Mouse (Mus musculus) kidney, embryonic 15.5 days (tissue): ENCODE results near the gene Ugt1a10. TPM values are rescaled to one million over a fixed set of nuclear protein-coding genes. Genes with fewer than 3 reads are reported as not detected.

Experiments used
- ATAC-seq: fragments of 200-750 bp; cut with Nextera tagmentation; replicated peaks from 2 replicates; pipeline ENCODE4 v1.8.0; 2017; ENCODE audit warnings: moderate TSS enrichment; ENCODE audit not compliant: low FRiP score
- H3K27ac ChIP-seq: fragments of 300-500 bp; sonication (generic); 2 replicates; pipeline ENCODE4 v1.5.1; 2015; ENCODE audit warnings: mild to moderate bottlenecking, inconsistent platforms
- H3K27me3 ChIP-seq: fragments of 300-500 bp; sonication (generic); 2 replicates; pipeline ENCODE4 v1.6.1; 2015; ENCODE audit warnings: inconsistent platforms
- H3K36me3 ChIP-seq: fragments of 300-500 bp; sonication (generic); 2 replicates; pipeline ENCODE4 v1.6.1; 2015; ENCODE audit warnings: inconsistent platforms
- H3K4me1 ChIP-seq: fragments of 300-500 bp; sonication (generic); 2 replicates; pipeline ENCODE4 v1.6.1; 2015; ENCODE audit warnings: inconsistent platforms
- H3K4me2 ChIP-seq: fragments of 300-500 bp; sonication (generic); 2 replicates; pipeline ENCODE4 v1.6.1; 2015; ENCODE audit warnings: moderate library complexity, mild to moderate bottlenecking, inconsistent platforms
- H3K4me3 ChIP-seq: fragments of 300-500 bp; sonication (generic); replicated peaks from 2 replicates; pipeline ENCODE4 v1.5.1; 2015; ENCODE audit warnings: mild to moderate bottlenecking, inconsistent platforms
- H3K9ac ChIP-seq: fragments of 300-500 bp; sonication (generic); 2 replicates; pipeline ENCODE4 v1.6.1; 2015; ENCODE audit warnings: mild to moderate bottlenecking, inconsistent platforms
- H3K9me3 ChIP-seq: fragments of 300-500 bp; sonication (generic); replicated peaks from 2 replicates; pipeline ENCODE4 v1.6.1; 2016; ENCODE audit warnings: inconsistent platforms
- WGBS: fragments of 180-500 bp; shearing (Covaris S2); methylation state at CpG from one replicate; pipeline ENCODE4 v1.1.7; 2015; ENCODE audit warnings: mixed read lengths; 5-methylcytosine and 5-hydroxymethylcytosine counted together
- microRNA-seq: library from miRNA; unstranded; fragments of <30 nt; microRNA quantifications from one replicate; pipeline ENCODE4, GENCODE M21; 2016
- polyA plus RNA-seq: library from polyadenylated mRNA; unstranded; fragments of >200 nt; fragmentation: Nextera tagmentation; extraction: Ambion mirVana; gene quantifications from 2 replicates; pipeline ENCODE4 v1.2.1, GENCODE M21; 2015

The Ugt1a10 gene
- polyA plus RNA-seq, 1 experiment from 2014 or later: 17.5 TPM

GRCm38 (mm10) chr1:88263778-88264177 is 208.6 kb downstream of the Ugt1a10 start:
- no peak overlapping the region for H3K9ac ChIP-seq
- WGBS: 91% methylated on average over 5 of the region's 5 CpGs
- H3K4me1 ChIP-seq: peaks cover 20% of the 10 kb centered on the region
- H3K4me2 ChIP-seq: no peak overlapping the region
- no peaks in the 10 kb centered on the region for H3K27me3 ChIP-seq
- ATAC-seq: no peak
- H3K27ac ChIP-seq: no peak overlapping the region
- peaks cover 92% of the 10 kb centered on the region for H3K36me3 ChIP-seq
- no peaks in the 10 kb centered on the region for H3K9me3 ChIP-seq
- H3K4me3 ChIP-seq: no peak overlapping the region

- H3K36me3 ChIP-seq: peaks cover 98% of the 10 kb centered on the region
- peaks cover 16% of the 10 kb centered on the region for H3K4me1 ChIP-seq
- no peak for ATAC-seq
- no peak overlapping the region for H3K4me3 ChIP-seq
- WGBS: 85% methylated on average over 7 of the region's 7 CpGs
- no peak overlapping the region for H3K9ac ChIP-seq
- H3K27me3 ChIP-seq: no peaks in the 10 kb centered on the region
- H3K27ac ChIP-seq: no peak overlapping the region
- H3K4me2 ChIP-seq: no peak overlapping the region
- no peaks in the 10 kb centered on the region for H3K9me3 ChIP-seq
These were observed 209.2 kb downstream of the Ugt1a10 start for GRCm38 (mm10) chr1:88264237-88264868.

DNA sequence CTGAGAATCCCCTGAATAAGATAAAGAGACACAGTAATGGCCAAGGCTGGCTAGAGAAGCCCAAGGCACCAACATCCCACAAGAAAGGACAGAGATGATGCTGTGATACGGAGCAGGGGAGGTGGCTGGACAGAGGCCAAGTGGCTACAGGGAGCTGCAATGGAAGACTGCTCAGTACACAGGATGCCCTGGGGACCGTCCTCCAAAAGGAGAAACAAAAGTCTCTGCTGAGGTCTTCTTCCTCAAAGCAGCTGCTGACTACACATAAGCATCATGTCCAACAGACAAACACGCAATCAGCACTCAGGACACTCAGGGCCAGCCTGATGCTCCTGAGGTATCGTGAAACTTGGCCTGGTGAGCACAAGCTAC is 209.7 kb downstream of the Ugt1a10 start:
- Histone ChIP-seq H3K36me3 (peaks cover 100% of the 10 kb centered on the region), H3K4me3 (no peak overlapping the region), H3K4me2 (no peak overlapping the region), H3K9ac (no peak overlapping the region), H3K4me1 (peaks cover 11% of the 10 kb centered on the region), H3K27me3 (no peaks in the 10 kb centered on the region), H3K27ac (no peak overlapping the region), H3K9me3 (no peaks in the 10 kb centered on the region)
- 75% methylated on average over 4 of the region's 4 CpGs for WGBS
- ATAC-seq: no peak

DNA sequence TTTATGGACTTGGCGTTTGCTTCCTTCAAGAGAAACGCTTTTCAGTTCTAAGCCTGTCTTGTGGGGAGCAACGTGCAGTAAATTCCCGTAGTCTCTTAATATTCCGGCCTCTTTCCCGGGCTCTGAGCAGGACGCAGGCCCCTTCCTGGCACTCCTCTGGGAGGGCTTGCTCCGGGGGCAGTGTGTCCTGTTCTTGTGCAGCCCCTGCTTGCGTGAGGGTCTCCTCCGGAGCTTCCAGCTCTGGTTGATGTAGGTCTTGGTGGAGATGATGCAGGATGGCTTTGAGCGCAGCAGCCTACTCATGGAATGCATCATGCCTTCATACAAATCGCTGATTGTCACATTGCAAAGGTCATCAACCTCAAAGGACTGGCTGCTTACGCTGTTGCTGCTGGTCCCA is 210.9 kb downstream of the Ugt1a10 start:
- Histone ChIP-seq H3K4me3 (no peak overlapping the region), H3K27me3 (no peaks in the 10 kb centered on the region), H3K9me3 (no peaks in the 10 kb centered on the region), H3K9ac (no peak overlapping the region), H3K4me2 (no peak overlapping the region), H3K36me3 (peaks cover 91% of the 10 kb centered on the region), H3K4me1 (0 out of 2 replicates have a peak, but pooled peaks cover 7% of the 10 kb centered on the region), H3K27ac (no peak overlapping the region)
- no peak for ATAC-seq
- 87% methylated on average over 13 of the region's 13 CpGs for WGBS

DNA sequence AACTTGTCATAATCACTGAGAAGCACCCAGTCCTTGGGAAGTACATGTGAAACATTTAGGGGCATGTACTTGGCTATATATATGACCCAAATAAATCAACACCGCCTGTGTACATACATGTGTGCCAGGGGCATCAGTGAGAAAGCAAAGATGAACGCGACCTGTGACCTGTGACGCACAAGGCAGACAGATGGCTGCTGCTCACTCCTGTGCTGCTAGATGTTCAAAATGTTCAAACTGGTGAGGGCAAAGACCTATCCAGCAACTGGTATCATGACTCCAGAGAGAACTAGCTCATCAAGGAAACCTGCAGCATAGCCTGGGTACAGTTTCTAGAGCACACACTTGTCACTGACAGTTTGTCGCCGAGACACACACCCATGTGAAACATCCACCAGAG is 212.3 kb downstream of the Ugt1a10 start:
- Histone ChIP-seq H3K9ac (no peak overlapping the region), H3K4me3 (no peak overlapping the region), H3K27ac (no peak overlapping the region), H3K9me3 (no peaks in the 10 kb centered on the region), H3K27me3 (no peaks in the 10 kb centered on the region), H3K36me3 (peaks cover 91% of the 10 kb centered on the region), H3K4me2 (no peak overlapping the region), H3K4me1 (0 out of 2 replicates have a peak, but pooled peaks cover 3% of the 10 kb centered on the region)
- ATAC-seq: no peak
- WGBS: 93% methylated on average over 6 of the region's 6 CpGs

- 86% methylated on average over 6 of the region's 6 CpGs for WGBS
- H3K4me2 ChIP-seq: no peak overlapping the region
- H3K36me3 ChIP-seq: peaks cover 91% of the 10 kb centered on the region
- H3K27ac ChIP-seq: no peak overlapping the region
- no peak overlapping the region for H3K4me3 ChIP-seq
- no peak overlapping the region for H3K9ac ChIP-seq
- H3K27me3 ChIP-seq: no peaks in the 10 kb centered on the region
- H3K9me3 ChIP-seq: no peaks in the 10 kb centered on the region
- no peaks in the 10 kb centered on the region for H3K4me1 ChIP-seq
- ATAC-seq: no peak
These were observed 212.9 kb downstream of the Ugt1a10 start for GRCm38 (mm10) chr1:88268070-88268469.

Small RNA genes lying within 50 kb of the gene (microRNA-seq; reads per million reads assigned to microRNA genes)
- not detected for gene Gm25198

Other genes with a start within 250 kb of the Ugt1a10 start
- 30.0 and 33.6 TPM in 2 replicates for gene Dgkd, start 202.1 kb upstream of the Ugt1a10 start, polyA plus RNA-seq
- 38.7 and 42.6 TPM in 2 replicates for gene Usp40, start 46.8 kb upstream of the Ugt1a10 start, polyA plus RNA-seq
- gene Ugt1a9, start 15.4 kb downstream of the Ugt1a10 start, polyA plus RNA-seq: 4.6 and 4.7 TPM in 2 replicates
- not detected in 2 replicates for gene Ugt1a8, start 32.4 kb downstream of the Ugt1a10 start, polyA plus RNA-seq
- gene Ugt1a7c, start 39.7 kb downstream of the Ugt1a10 start, polyA plus RNA-seq: 8.9 and 11.4 TPM in 2 replicates
- gene Ugt1a6b, start 47.9 kb downstream of the Ugt1a10 start, polyA plus RNA-seq: 0.16 and 0.22 TPM in 2 replicates
- gene Ugt1a6a, start 79.4 kb downstream of the Ugt1a10 start, polyA plus RNA-seq: 3.1 and 3.9 TPM in 2 replicates
- gene Ugt1a5, start 110.6 kb downstream of the Ugt1a10 start, polyA plus RNA-seq: not detected in 2 replicates
- 27.5 and 28.9 TPM in 2 replicates for gene Ugt1a2, start 145.2 kb downstream of the Ugt1a10 start, polyA plus RNA-seq
- 10.7 TPM in 2 replicates for gene Dnajb3, start 150.4 kb downstream of the Ugt1a10 start, polyA plus RNA-seq
- 1.2 and 1.8 TPM in 2 replicates for gene Ugt1a1, start 156.6 kb downstream of the Ugt1a10 start, polyA plus RNA-seq
- 1.3 and 1.8 TPM in 2 replicates for gene Mroh2a, start 171.6 kb downstream of the Ugt1a10 start, polyA plus RNA-seq
- 162 and 175 TPM in 2 replicates for gene Hjurp, start 222.2 kb downstream of the Ugt1a10 start, polyA plus RNA-seq
- not detected in 2 replicates for gene Trpm8, start 222.3 kb downstream of the Ugt1a10 start, polyA plus RNA-seq